Mouse (Mus musculus): ENCODE measurements at regions not wholly inside any gene's neighbourhood (a gene's known extent, or its start where the extent isn't known, plus 50 kb on each side); places are given as distances from the start of the nearest gene placed in this dataset.
A peak's percentile ranks its signal among the peaks of the same experiment; 100 is the strongest.

GRCm38 (mm10) chr8:97733338-97733737 lies 1682.9 kb downstream of the Cdh8 start:
- no peak overlapping the region for H3K4me3 ChIP-seq
- DNase-seq (ENCODE audit: low spot score), result no peak
- no peaks in the 10 kb centered on the region for H3K36me3 ChIP-seq
- H3K27ac ChIP-seq (replicated peaks), result no peak overlapping the region
- H3K9me3 ChIP-seq (replicated peaks), result no peaks in the 10 kb centered on the region
- H3K4me1 ChIP-seq, result no peaks in the 10 kb centered on the region
- no peaks in the 10 kb centered on the region for H3K27me3 ChIP-seq (ENCODE audit: low read depth, poor library complexity, severe bottlenecking)
- WGBS, result 89% methylated on average over 3 of the region's 3 CpGs

- no peaks in the 10 kb centered on the region for H3K4me1 ChIP-seq
- DNase-seq (ENCODE audit: low spot score), result no peak
- H3K27ac ChIP-seq (replicated peaks), result no peak overlapping the region
- WGBS, result 95% methylated on average over 4 of the region's 4 CpGs
- no peaks in the 10 kb centered on the region for H3K9me3 ChIP-seq (replicated peaks)
- H3K36me3 ChIP-seq, result no peaks in the 10 kb centered on the region
- H3K4me3 ChIP-seq, result no peak overlapping the region
- no peaks in the 10 kb centered on the region for H3K27me3 ChIP-seq (ENCODE audit: low read depth, poor library complexity, severe bottlenecking)
Observed at GRCm38 (mm10) chr8:97722627-97723026, 1693.6 kb downstream of the Cdh8 start.

- no peaks in the 10 kb centered on the region for H3K27me3 ChIP-seq (ENCODE audit: low read depth, poor library complexity, severe bottlenecking)
- H3K27ac ChIP-seq (replicated peaks), result no peak overlapping the region
- H3K36me3 ChIP-seq, result no peaks in the 10 kb centered on the region
- H3K4me3 ChIP-seq, result no peak overlapping the region
- DNase-seq (ENCODE audit: low spot score), result no peak
- no peaks in the 10 kb centered on the region for H3K9me3 ChIP-seq (replicated peaks)
- WGBS, result 90% methylated on average over 1 of the region's 1 CpGs
- H3K4me1 ChIP-seq, result no peaks in the 10 kb centered on the region
Observed at GRCm38 (mm10) chr8:97701706-97702105, 1714.6 kb downstream of the Cdh8 start.

GRCm38 (mm10) chr8:97664404-97664803 lies 1751.9 kb downstream of the Cdh8 start:
- Histone ChIP-seq H3K4me3 (no peak overlapping the region), H3K36me3 (no peaks in the 10 kb centered on the region), H3K9me3 (replicated peaks) (no peaks in the 10 kb centered on the region), H3K27ac (replicated peaks) (no peak overlapping the region), H3K27me3 (ENCODE audit: low read depth, poor library complexity, severe bottlenecking) (no peaks in the 10 kb centered on the region), H3K4me1 (no peaks in the 10 kb centered on the region)
- 95% methylated on average over 2 of the region's 2 CpGs for WGBS
- no peak for DNase-seq (ENCODE audit: low spot score)

GRCm38 (mm10) chr8:97662144-97662543 lies 1754.1 kb downstream of the Cdh8 start:
- Histone ChIP-seq H3K4me1 (no peaks in the 10 kb centered on the region), H3K4me3 (no peak overlapping the region), H3K27me3 (ENCODE audit: low read depth, poor library complexity, severe bottlenecking) (no peaks in the 10 kb centered on the region), H3K27ac (replicated peaks) (no peak overlapping the region), H3K36me3 (no peaks in the 10 kb centered on the region), H3K9me3 (replicated peaks) (no peaks in the 10 kb centered on the region)
- WGBS, result 100% methylated on average over 2 of the region's 2 CpGs
- no peak for DNase-seq (ENCODE audit: low spot score)

- H3K27me3 ChIP-seq (ENCODE audit: low read depth, poor library complexity, severe bottlenecking), result no peaks in the 10 kb centered on the region
- H3K27ac ChIP-seq (replicated peaks), result no peak overlapping the region
- DNase-seq (ENCODE audit: low spot score), result peak; percentile 18
- no peaks in the 10 kb centered on the region for H3K9me3 ChIP-seq (replicated peaks)
- no peak overlapping the region for H3K4me3 ChIP-seq
- H3K4me1 ChIP-seq, result no peaks in the 10 kb centered on the region
- no peaks in the 10 kb centered on the region for H3K36me3 ChIP-seq
- WGBS, result 55% methylated on average over 4 of the region's 4 CpGs
Observed at GRCm38 (mm10) chr8:97651802-97652201, 1763.5 kb upstream of the Got2 start.

- no peaks in the 10 kb centered on the region for H3K4me1 ChIP-seq
- WGBS, result 51% methylated on average over 1 of the region's 1 CpGs
- no peaks in the 10 kb centered on the region for H3K9me3 ChIP-seq (replicated peaks)
- H3K36me3 ChIP-seq, result no peaks in the 10 kb centered on the region
- no peak overlapping the region for H3K4me3 ChIP-seq
- no peak overlapping the region for H3K27ac ChIP-seq (replicated peaks)
- no peaks in the 10 kb centered on the region for H3K27me3 ChIP-seq (ENCODE audit: low read depth, poor library complexity, severe bottlenecking)
- DNase-seq (ENCODE audit: low spot score), result no peak
Observed at GRCm38 (mm10) chr8:97632980-97633379, 1744.6 kb upstream of the Got2 start.
